Mouse (Mus musculus) urinary bladder, adult 18-20 months (tissue): ENCODE measurements around the gene Muc1.

Experiments used
- DNase-seq, 2 experiments: peaks; one replicate each; pipeline ENCODE4 v3.0.0; 2022; ENCODE audit warnings: low spot score in 2 of 2, mixed read lengths in 2 of 2

Gene Muc1

GRCm38 (mm10) chr3:89233562-89234110 is 4.8 kb downstream of the Muc1 start:
- no peak for DNase-seq

- no peak for DNase-seq
These were observed 7.7 kb downstream of the Muc1 start for GRCm38 (mm10) chr3:89236516-89236915.

GRCm38 (mm10) chr3:89237682-89238081 is 8.8 kb downstream of the Muc1 start:
- DNase-seq = no peak

- no peak for DNase-seq
These were observed 9.6 kb downstream of the Muc1 start for GRCm38 (mm10) chr3:89238494-89238893.

- no peak for DNase-seq
These were observed 13.6 kb downstream of the Muc1 start for GRCm38 (mm10) chr3:89242331-89242895.

GRCm38 (mm10) chr3:89243609-89244008 is 14.8 kb downstream of the Muc1 start:
- DNase-seq = peak in 1 of 2 experiments; percentile 28

GRCm38 (mm10) chr3:89244158-89244981 is 15.5 kb downstream of the Muc1 start:
- DNase-seq = no peak

GRCm38 (mm10) chr3:89244982-89245687 is 16.3 kb downstream of the Muc1 start:
- DNase-seq = no peak

- no peak for DNase-seq
These were observed 16.9 kb downstream of the Muc1 start, which contains the start of gene Krtcap2 for GRCm38 (mm10) chr3:89245688-89246171. Gene Krtcap2 (plus strand): TSS chr3:89245966.

- DNase-seq = peak; percentile 83 to 85
These were observed 17.6 kb downstream of the Muc1 start, which contains the start of gene Trim46 for GRCm38 (mm10) chr3:89246261-89247100. Gene Trim46 (minus strand): TSS chr3:89246309.

- DNase-seq = no peak
These were observed 18.6 kb downstream of the Muc1 start for GRCm38 (mm10) chr3:89247466-89247865.

- peak; percentile 52 to 63 for DNase-seq
These were observed 21.7 kb downstream of the Muc1 start for GRCm38 (mm10) chr3:89250435-89251040.

- DNase-seq = no peak
These were observed 22.6 kb downstream of the Muc1 start for GRCm38 (mm10) chr3:89251365-89251895.

- no peak for DNase-seq
These were observed 26.1 kb downstream of the Muc1 start for GRCm38 (mm10) chr3:89254994-89255393.

GRCm38 (mm10) chr3:89256177-89256576 is 27.3 kb downstream of the Muc1 start:
- DNase-seq = no peak

GRCm38 (mm10) chr3:89259076-89259475 is 30.2 kb downstream of the Muc1 start, which contains the start of gene Dpm3:
Gene Dpm3 (plus strand): TSS chr3:89259358.
- DNase-seq = no peak

- no peak for DNase-seq
These were observed 31.4 kb downstream of the Muc1 start for GRCm38 (mm10) chr3:89260211-89260610.

- DNase-seq = no peak
These were observed 33.6 kb downstream of the Muc1 start for GRCm38 (mm10) chr3:89262417-89262816.

GRCm38 (mm10) chr3:89266439-89266893 is 37.6 kb downstream of the Muc1 start:
- DNase-seq = peak; percentile 60 to 71

- no peak for DNase-seq
These were observed 40.1 kb downstream of the Muc1 start for GRCm38 (mm10) chr3:89268916-89269315.
